Mouse (Mus musculus) large intestine, adult 2 months (tissue): ENCODE data around the gene Tmem183a. TPM values are rescaled to one million over a fixed set of nuclear protein-coding genes. Genes with fewer than 3 reads are reported as not detected.

Source experiments
- DNase-seq: peaks from one replicate; pipeline ENCODE4 v3.0.0-alpha.2; 2012; ENCODE audit warnings: low read depth, low spot score
- WGBS: fragments of 180-500 bp; shearing (Covaris S2); methylation state at CpG from one replicate; pipeline ENCODE4 v1.1.7; 2018; 5-methylcytosine and 5-hydroxymethylcytosine counted together
- polyA plus RNA-seq: library from polyadenylated mRNA; depleted of rRNA; stranded (reverse); fragments of >200 nt; gene quantifications from 2 replicates; pipeline ENCODE4 v1.2.3, GENCODE M21; 2012; rRNA removed

The Tmem183a gene
- 162 and 202 TPM in 2 replicates for polyA plus RNA-seq

DNA sequence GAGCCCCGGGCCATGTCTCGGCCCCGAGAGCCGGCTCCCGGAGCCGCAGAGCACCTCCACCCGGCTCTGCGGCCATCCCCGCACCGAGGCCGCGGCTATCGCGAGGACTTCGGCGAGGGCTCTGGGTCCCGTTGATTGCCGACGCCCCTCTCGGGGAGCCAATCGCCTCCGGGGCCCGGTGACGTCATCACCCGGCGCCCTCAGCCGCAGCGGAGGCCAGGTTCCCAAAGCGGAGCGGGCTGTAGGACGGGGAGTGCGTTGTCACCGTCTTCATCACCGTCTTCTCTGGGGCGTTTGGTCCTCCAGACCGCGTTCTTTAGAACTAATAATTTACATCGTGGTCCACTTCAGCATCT lies at the start of gene Tmem183a:
Tmem183a (minus strand) TSS at position 123 of the 356 bp plus-strand sequence.
- DNase-seq, result peak; percentile 67
- WGBS, result under 1% methylated on average over 38 of the region's 38 CpGs

DNA sequence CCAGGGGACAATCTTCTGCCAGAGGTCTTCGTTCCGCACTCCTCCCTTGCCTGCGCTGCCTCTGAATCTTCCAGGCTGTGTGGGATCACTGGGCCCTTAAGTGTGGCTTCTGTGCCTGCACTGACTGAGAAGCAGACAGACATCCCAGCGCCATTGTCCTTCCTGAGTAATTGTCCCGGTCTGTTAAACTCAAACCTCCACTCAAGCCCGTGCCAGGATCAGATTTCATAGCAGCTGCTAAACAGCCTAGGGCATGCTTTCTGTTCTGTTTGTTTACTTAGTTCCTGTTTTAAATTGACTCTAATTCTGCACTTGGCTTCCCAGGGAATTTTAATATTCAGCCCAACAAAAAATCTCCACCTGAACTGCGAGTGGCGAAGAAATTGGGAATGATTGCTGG lies 46.3 kb upstream of the Tmem183a start:
- DNase-seq, result no peak
- 82% methylated on average over 8 of the region's 8 CpGs for WGBS

DNA sequence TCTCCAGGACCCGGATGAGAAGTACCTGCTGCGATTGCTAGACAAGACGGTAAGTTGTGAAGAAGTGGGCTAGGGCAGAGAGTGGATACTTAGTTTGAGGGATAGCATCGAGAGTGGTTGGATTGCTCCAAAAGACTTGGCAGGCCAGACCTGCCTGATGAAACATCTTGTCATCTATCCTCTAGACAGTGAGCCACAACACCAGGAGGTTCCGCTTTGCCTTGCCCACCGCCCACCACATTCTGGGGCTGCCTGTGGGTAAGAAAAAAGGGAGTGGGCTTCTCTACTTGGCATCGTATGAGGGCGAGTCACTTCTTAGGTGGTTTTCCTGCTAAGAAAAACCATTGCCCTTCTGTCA lies 44.6 kb upstream of the Tmem183a start:
- WGBS, result 20% methylated on average over 8 of the region's 8 CpGs
- no peak for DNase-seq

DNA sequence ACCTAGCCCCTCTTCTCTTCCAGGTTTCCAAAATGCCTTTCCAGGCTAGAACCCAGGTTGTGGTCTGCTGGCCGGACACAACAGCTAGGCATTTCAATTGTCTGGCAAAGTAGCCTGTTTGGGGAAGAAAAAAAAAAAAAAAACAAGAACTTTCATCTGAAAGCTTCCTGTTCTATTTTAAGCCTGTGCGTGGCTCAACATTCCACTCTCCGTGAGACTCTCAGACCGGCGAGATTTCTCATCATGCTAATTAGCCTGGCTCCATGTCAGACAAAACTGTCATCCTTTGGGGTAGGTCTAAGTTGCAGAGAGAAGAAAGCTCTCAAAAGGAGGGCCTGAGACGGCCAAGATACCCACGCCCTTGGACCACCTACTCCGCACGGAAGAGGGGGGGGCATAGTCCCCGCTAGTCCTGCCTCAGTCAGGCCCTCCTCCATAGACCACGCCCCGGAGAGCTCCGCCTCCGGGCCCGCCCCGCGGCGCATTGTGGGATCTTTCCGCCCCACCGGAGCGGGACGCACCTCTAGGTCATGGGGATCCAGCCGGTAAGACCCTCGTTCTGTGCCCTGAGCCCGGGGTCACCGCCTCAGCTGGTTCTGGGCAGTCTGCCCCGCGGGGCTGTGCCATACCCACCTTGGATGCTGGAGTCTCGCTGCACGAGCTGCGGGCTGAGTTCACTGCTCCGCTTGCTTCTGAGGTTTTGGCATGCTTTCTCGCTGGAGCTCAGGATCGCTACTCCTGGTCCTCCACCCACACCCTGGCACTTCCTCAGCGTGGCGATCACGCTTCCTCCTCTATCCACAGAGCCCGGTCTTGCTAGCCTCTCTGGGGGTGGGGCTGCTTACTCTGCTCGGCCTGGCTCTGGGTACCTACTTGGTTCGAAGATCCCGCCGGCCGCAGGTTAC lies 44.0 kb upstream of the Tmem183a start, which contains the start of gene Cyb5r1:
Cyb5r1 (plus strand) TSS at position 51 of the 905 bp plus-strand sequence.
- no peak for DNase-seq
- WGBS, result under 1% methylated on average over 43 of the region's 43 CpGs

DNA sequence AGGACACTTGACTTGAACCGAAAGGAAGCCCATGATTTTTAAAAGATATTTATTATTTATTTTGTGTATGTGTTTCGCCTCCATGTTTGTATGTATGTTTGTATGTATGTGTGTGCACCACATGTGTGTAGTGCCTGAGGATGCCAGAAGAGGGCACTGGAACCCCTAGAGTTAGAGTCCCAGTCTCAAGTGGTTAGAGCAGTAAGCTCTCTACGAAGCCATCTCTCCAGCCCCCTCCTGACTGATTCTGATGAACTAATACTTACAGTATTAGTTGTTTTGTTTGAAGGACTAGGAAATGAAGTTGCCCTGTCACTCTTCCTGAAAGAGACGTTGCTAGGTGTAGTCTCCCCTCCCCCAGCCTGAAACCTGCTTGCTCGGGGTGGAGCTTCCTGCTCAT lies 38.0 kb upstream of the Tmem183a start:
- WGBS, result 64% methylated on average over 5 of the region's 5 CpGs
- no peak for DNase-seq

DNA sequence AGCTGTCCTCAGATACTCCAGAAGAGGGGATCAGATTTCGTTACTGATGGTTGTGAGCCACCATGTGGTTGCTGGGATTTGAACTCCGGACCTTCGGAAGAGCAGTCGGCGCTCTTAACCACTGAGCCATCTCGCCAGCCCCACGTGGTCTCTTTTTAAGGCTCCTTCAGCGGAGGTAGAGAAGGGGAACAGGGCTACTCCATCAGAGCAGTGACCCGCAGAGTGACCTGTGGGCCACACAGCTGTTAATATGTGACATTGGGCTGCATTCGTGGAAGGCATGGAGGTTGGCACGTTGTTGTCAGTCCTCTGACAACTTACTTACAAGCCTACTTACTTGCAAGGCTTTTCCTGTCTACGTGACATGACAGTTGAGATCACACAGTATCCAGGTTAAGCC lies 36.4 kb upstream of the Tmem183a start:
- no peak for DNase-seq
- 90% methylated on average over 12 of the region's 12 CpGs for WGBS

DNA sequence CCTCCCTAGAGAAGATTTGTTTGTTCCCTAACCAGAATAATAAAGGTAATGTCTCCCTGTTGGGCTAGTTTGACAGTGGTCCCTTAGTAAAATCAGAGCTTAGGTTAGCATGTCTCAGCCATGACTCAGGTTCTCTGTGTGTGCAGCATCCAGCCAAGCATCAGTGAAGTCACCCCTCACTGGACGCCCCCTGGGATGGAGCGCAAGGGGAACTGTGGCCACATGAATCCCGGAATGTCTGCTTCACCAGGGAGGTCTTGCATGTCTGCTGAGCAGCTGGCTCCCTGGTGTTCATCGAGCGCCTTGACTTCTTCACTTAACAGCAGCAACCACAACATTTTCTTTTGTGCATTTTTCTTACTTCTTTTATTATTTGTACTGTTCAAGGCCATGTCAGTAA lies 32.0 kb upstream of the Tmem183a start:
- 58% methylated on average over 5 of the region's 5 CpGs for WGBS

DNA sequence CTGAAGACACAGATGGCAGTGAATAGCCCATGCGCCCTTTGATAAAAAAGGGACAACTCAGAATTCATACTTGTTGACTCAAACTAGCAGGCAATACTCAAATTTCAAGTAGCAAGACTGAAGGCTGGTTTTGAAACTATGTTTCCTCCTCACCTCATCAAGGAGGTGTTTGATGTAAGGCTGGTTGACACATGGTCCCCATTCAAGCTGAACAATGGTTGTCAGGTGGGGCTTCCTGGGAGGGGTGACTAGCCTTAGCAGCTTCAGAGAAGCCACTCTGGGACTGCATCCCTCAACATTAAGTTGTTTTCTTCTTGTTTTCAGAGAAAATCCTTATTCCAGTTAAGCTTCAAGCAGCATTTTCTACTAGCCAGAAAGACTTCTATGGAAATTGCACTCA lies 23.9 kb upstream of the Tmem183a start, which contains the start of gene 4933406M09Rik:
4933406M09Rik (plus strand) TSS at position 275 of the 400 bp plus-strand sequence.
- 95% methylated on average over 1 of the region's 1 CpGs for WGBS
- DNase-seq, result no peak

More for the DNA sequence above, 32.0 kb upstream of the Tmem183a start:
- DNase-seq, result no peak

DNA sequence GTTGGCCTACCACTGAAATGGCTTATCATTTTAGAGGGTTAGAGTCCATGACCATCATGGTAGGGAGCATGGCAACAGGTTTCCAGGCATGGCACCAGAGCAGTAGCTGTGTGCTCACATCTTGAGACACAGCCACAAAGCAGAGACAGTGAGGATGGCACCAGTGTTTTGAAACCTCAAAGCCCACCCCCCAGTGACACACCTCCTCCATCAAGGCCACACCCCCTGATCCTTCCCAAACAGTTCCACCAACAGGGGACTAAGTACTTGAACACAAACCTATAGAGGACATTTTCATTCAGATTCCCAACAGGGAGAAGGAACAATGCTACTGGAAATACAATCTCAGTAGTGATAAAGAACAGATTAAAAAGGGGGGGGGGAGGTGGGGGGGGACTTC lies 23.4 kb upstream of the Tmem183a start:
- DNase-seq, result no peak

DNA sequence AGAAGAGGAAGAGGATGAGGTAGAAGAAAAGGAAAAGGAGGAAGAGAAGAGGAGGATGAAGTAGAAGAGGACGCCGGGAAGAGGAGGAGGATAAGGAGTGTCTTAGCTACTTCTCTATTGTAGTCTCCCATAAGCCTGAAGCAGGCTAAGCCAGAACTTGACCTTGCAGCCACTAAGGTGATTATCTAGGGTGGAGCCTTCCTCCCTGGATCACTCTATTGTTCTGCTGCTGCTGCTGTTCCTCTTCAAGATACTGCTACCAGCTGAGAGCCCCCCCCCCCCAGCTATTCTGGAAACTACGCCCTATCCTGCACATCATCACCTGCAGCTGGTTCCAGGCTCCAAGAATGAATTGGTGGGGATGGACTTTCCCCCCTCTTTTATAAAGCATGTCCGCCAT lies 22.8 kb upstream of the Tmem183a start:
- DNase-seq, result no peak
- 75% methylated on average over 4 of the region's 4 CpGs for WGBS

DNA sequence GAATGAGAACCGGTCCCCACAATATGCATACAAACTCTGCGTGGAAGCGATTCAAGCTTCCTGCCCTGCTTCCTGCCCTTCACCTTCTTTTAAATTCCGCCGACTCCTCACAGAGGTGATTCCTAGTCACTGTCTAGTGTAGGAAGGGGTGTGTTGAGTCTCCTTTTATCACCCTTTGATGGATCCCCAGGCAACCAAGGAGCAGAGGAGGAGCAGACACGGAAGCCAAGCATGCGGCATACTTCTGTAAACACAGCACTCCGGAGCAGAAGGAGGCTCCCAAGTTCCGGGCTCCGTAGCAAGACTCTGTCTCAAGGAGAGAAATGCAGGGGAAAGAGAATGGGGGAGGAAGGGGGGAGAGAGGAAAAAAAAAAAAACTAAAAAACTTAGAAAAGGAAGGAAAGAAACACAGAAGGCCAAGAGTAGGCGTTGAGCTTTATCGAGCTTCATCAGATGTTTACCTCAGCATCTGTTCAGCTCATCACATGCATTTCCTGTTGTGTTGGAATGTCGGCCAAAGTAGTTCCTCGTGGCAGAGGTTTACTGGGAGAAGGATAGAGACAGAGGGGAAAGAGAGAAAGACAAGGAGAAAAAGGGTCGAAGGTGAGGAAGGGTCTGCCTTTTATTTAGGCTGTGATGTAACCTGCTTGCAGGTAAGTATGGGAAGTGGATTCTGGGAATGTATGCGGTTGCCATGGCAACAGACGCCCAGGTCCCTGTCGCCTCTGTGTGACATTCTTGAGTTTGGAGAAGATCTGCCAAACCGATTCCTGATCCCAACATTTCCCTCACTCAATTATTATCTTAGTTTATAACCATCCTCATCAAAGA lies 20.2 kb upstream of the Tmem183a start:
- 2% methylated on average over 19 of the region's 19 CpGs for WGBS
- no peak for DNase-seq

DNA sequence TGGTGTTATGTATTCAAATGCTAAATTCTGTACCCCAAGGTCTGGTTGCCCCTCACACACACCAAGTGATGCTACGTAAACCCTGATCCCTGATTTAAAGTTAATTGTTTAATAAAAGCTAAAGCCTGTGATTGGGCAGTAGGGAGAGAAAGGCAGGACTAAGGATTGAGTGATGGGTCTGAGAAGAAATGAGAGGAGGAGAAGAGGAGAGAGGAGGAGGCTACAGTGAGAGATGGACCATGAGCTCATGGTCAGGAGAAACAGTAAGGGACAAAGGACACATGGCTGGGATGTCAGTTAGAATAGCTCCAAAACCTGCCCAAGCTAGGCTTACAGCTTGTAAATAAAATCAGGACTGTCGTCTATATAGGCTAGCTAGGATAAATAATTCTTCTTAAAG lies 19.3 kb upstream of the Tmem183a start:
- WGBS, result 65% methylated on average over 2 of the region's 2 CpGs
- no peak for DNase-seq

DNA sequence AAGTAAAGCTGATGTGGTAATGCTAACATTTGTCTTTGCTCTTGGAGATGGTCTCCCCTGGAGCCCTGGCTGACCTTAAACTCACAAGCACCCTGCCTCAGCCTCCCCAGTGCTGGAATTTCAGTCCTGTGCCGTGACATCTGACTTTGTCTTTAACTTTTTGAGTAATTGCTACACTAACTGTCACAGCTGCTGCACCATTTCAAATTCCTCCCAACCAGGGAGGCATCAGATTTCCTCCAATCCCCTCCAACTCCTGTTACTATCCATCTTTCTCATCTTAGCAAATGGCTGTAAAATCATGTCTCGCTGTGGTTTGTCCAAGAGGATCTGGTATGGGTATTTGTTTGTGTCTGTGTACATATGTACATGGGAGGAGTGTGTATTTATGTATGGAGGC lies 12.3 kb upstream of the Tmem183a start:
- no peak for DNase-seq
- 70% methylated on average over 2 of the region's 2 CpGs for WGBS

DNA sequence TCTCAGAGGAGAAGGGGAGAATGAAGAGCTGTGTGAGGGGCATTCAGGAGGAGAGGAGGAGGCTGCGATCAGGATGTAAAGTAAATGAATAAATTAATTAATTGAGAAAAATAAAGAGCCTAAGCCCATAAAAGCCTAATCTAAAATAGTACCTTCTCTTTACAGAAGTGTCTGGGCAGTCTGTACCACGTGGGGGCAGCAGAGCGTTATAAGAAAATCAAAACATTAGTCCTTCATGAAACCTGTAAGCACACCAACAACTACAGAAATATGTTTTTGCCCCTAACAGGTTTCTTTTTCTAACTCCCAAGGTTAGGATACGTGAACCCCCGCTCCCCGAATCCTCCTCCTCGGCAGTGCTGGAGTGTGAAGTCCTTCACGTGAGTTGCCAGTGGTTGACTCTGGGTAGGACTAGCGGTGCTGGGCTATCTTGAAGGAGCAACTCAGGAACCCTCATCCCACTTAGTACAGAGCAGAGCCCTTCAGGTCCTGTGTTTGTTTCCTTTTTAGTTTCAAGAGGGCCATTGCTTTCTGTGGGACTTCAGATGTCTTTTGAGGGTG lies 7.1 kb upstream of the Tmem183a start:
- no peak for DNase-seq
- WGBS, result 50% methylated on average over 9 of the region's 9 CpGs

DNA sequence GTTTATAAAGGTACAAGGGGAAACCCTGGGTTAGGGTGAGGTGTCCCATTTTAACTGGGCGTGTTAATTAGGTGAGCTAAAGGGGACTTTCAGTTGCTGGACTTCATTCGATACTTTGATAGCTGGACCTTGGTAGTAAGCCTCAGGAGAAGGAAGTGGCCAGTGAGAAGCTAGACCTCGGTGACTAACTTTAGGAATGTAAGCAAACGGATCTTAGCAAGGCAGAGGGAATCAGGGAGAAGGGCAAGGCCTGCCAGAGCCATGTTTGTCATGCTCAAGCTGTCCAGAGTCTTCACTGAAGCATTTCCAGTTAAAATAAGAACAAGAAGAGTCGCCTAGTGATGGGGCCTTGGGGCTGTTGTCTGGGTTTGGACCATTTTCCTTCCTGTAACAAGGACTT lies 3.7 kb upstream of the Tmem183a start:
- no peak for DNase-seq

DNA sequence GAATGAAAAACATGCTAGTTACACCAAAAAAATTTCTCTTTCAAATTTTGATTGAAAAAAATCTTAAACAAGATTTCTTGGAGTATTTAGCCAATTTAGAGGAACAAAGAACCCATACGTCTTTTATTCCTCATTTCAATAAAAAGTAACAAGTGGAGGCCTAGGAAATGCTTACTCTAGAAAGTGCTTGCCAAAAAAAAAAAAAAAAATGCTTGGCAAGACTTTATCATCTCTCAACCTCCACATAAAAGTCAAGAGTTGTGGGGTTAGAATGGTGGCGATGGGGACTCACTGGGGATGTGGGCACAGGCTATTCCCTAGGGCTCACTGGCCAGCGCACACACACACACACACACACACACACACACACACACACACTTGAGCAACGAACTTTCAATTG lies 1.4 kb upstream of the Tmem183a start:
- 78% methylated on average over 4 of the region's 4 CpGs for WGBS

More for the DNA sequence above, 3.7 kb upstream of the Tmem183a start:
- 45% methylated on average over 5 of the region's 5 CpGs for WGBS

DNA sequence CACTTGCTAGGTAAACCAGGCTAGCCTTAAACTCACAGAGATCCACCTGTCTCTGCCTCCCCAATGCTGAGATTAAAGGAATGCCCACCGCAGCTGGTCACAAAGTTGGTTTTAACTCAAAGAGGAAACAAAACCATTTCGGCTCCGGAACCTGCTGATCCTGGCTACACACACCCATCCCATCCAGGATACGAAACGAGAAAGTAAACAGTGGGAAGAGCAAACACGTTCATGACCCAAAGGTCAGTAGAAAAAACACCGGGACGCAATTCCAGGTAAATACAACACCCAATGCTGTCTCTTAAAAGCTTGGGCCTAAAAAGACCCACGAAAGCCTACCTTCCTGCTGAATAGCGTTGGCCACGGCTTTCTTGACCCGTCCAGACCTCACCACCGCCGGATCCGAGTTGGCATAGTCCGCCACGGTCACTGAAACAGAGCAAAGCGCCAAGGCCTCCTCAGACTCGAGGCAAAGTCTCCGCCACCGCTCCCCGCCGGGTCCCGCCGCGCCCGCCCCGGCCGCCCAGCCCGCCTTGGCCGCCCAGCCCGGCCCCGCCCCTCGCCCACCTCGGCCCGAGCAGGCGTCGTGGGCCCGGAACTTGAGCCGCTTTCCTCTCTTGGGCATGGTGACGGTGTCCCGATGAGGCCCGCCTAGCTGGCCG lies 453 bp downstream of the Tmem183a start:
- under 1% methylated on average over 44 of the region's 44 CpGs for WGBS

More for the DNA sequence above, 1.4 kb upstream of the Tmem183a start:
- DNase-seq, result no peak

DNA sequence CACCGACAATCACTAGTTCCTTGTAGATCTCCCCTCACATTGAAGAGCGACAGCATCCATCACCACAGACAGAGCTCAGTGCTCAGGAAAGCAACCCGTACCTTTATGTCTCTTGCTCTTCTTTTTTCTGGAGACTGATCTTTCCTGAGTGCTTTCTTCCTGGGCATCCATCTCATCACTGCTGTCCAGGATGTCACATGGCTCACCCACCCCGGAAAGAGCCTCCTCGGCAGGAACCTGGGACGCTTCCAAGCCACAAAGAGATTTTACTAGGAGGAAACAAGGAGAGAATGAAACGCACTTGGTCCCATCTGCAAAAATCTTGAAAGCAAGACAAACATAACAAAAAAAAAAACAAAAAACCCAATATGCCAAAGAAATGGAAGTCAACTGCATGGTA lies 1.1 kb downstream of the Tmem183a start:
- no peak for DNase-seq
- 37% methylated on average over 7 of the region's 7 CpGs for WGBS

More for the DNA sequence above, 453 bp downstream of the Tmem183a start:
- DNase-seq, result peak; percentile 48

DNA sequence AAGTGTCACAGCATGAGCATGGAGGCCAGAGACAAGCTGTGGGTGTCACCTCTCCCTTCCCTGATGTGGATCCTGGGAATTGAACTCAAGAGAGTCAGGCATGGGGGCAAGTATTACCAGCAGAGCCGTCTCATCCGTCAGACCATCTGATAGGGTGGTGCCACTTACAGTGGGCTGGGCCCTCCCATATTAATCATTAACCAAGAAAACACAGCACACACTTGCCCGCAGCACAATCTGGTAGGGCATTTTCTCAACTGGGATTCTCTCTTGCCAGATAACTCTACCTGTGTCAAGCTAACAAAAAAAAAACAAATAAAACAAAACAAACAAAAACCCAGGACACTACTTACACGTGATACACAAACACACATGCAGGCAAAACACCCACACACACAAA lies 4.3 kb downstream of the Tmem183a start:
- DNase-seq, result no peak
- 34% methylated on average over 4 of the region's 4 CpGs for WGBS

DNA sequence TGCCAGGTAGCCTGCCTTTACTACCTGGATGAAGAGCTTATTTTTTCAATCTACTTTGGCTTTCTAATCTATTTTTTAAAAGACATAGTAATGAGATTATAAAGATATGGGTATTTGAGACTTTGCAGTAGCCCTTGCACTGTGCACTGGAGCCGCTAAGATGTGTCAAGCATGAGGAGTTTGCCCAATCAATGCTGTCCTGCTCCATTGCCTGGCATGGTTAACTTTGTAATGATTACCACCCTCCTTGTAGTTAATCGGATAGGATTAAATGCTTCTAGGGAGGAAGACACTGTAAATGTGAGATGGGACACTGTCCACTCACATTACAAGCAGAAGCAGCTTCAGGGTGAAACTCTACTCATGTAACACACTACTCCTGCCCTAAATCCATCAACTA lies 8.5 kb downstream of the Tmem183a start:
- 87% methylated on average over 2 of the region's 2 CpGs for WGBS
- no peak for DNase-seq
